Mouse (Mus musculus) urinary bladder, adult 2 months (tissue): ENCODE measurements around the gene Ufc1. TPM values are rescaled to one million over a fixed set of nuclear protein-coding genes. Genes with fewer than 3 reads are reported as not detected.
A peak's percentile ranks its signal among the peaks of the same experiment; 100 is the strongest.

Experiments used
- DNase-seq: peaks from one replicate; pipeline ENCODE4 v3.0.0; 2022; ENCODE audit warnings: low spot score
- polyA plus RNA-seq: library from polyadenylated mRNA; depleted of rRNA; stranded (reverse); fragments of >200 nt; gene quantifications from 2 replicates; pipeline ENCODE4 v1.2.3, GENCODE M21; 2012

Ufc1 gene
- polyA plus RNA-seq, 1 experiment = 78.1 TPM

DNA sequence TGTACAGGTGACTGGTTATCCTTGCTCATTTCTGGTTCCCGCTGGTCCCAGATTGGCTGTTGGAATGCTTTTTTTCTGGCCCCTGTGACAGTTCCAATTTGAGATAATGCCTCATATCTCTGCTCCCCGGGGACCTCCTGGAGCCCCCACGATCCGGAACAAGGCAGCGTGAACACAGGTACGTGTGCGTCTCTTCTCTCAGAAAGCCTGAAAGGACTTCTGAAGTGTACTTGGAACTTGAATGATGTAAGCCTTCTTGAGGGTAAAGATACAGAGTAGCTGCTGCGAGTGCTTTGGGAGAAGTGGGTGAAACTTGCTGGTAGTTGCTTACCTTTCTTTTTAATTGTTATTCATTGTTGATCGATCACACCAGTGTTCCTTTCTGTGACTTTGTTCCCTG, 23.6 kb downstream of the Ufc1 start:
- no peak for DNase-seq

DNA sequence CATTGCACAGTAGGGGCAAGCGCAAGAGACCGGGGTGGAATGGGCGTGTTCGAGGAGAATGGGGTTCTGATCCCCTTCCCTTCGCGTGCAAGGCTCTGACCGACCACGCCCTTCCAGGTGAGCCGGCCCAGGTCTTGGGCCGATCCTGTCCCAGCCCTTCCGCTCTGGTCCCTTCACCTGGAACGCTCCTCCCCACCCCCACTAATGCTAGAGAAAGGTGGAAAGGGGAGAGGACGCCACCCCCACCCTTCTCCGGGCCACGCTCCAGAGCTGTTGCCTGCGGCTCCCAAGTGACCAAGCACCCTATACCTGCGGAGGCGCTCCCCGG, 24.3 kb downstream of the Ufc1 start:
- DNase-seq = no peak

DNA sequence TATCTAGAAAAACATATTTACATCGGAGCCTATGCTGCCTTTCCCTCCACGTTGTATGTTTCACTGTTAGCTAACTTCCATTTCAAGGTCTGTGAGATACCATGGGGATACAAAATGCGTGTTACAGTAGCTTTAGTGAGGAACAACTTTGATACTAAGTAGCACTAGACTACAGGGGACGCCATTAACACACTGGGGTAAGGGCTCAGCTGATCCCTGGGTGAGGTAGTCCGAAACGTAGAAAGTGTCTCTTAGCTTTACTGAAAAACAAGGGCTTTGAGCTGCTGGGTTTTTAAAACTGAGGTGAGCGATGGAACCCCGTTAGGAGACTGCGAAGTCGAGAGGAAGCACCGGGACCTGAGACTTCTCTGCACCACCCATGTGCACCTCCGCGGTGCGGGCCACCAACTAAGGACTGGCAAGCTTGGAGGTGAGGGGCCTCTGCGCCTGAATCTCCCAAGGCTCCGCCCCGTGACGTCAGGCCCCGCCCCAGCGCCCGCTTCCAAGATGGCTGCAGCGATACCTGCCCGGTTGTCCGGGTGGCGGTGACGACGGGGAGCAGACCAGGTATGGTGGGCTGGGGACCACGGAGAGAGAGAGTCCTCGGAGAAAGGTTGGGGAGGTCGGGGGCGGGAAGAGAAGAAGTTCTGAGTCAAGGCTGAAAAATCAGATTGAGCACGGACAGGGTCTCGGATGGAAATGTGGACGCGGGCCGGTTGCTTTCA, 24.8 kb downstream of the Ufc1 start, which contains the start of gene B4galt3:
Gene B4galt3 (plus strand): TSS at position 481 of the 725 bp plus-strand sequence.
- DNase-seq = peak; percentile 98

DNA sequence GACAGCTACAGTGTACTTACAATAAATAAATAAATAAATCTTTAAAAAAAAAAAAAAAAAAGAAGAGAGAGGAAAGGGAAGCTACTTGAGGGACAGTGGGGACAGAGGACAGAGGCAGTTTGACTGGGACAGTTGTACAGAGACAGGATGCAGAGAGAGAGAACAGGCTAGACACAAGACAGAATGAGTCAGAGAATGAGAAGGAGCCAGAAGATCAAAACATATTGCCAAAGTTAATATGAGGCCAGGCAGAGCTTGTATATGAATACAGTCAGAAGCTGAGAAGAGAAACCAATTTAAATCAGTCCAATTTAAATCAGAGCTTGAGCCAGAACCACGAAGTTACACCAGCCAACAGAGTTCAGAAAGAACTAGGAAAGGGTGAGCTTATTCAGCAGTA, 26.5 kb downstream of the Ufc1 start:
- DNase-seq = no peak

DNA sequence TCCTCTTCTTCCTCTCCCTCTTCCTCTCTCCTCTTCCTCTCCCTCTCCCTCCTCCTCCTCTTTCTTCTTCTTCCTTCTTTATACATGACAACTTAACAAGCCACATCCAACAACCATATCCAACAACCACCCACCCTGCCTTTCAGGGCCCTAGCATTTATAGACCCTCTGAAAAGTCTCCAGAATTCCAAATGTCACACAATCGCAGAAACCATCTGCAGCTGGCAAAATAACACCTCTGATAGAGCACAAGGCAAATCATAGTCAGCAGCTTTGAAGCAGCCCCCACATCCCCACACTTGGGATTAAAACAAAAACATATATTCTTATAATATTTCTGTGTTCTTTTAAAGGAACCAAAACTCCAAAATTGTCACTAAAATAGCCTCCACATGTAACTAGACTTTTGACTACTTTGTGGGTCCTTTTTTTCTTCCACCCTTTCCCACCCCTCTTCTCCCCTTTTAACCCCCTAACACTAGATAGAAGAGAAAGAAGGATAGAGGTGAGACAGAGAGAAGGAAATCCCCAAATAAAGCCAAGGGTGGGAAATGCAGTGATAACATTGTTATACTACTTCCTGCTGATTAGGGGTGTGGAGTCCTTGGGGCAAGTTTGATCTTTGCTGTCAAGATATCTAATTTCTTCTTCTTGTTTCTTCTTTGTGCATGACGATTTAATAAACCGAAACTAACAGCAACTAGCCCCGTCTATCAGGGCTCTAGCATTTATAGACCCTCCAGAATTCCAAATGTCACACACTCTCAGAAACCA, 28.7 kb downstream of the Ufc1 start:
- no peak for DNase-seq

DNA sequence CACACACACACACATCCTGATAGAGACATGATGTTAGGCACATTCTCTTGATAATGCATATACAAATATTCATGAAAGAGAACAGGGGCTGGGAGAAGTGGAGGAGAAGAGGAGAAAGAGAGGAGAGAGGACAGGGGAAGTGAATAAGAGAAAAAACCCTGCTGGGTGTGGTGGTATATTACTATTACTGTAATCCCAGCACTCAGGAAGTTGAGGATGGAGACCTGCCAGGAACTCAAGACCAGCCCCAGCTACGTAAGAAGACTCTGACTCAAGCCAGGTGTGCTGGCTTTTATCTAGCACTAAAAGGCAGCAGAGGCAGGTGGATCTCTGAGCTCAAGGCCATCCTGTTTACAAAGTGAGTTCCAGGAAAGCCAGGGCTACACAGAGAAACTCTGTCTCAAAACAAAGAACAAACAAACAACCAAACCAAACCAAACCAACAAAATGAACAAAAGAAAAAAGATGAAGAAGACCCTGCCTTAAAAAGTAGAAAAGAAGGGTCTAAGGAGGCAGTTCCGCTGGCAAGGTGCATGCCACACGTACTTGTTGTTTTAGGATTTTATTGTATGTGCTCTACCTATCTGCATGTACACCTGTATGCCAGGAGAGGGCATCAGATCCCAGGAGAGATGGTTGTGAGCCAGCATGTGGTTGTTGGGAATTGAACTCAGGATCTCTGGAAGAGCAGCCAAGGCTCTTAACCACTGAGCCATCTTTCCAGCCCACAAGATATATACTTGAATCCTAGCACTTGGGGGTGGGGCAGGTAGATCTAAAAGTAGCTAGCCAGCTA, 31.0 kb downstream of the Ufc1 start:
- no peak for DNase-seq

DNA sequence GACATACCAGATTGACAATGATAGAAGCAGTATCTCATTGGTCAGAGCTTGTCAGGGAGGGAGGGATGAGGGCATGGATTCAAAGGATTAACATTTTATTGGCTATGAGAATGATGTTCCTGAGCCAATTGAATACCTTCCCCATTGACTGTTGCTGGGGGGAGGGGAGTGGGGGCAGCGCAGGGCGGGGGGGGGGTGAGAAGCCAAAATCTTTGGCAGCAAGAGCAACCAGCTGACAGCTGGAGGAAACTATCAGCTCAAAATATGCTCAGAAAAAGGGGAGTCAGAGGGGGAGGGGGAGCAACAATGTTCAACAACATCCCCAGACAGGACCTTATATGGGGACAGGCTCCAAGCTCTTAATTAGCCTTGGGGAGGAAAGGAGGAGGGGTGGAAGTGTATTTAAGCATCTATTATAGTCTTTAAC, 31.6 kb downstream of the Ufc1 start:
- DNase-seq = no peak

DNA sequence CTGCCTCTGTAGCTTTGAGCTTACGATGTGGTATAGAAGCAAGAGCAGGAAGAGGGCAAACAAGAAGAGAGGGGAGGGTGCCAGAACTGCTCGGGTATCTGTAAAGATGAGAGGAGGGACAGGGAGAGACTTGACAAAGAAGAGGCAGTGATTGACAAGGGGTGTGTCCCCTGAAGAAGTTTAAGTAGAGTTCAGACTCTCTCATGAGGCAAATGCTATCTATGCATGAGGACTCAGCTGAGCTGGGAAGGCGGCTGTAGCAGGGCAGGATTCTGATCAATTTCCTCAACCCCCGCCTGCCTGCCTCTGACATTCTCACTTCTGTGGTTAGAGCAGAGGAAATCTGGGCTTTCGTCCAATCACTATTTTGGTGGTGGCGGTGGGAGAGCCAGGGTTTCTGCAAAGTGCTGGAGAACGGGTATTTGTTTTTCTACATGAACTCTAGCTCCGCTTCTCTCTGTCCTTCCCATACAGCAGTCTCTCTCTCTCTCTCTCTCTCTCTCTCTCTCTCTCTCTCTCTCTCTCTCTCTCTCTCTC, 32.2 kb downstream of the Ufc1 start:
- DNase-seq = no peak

DNA sequence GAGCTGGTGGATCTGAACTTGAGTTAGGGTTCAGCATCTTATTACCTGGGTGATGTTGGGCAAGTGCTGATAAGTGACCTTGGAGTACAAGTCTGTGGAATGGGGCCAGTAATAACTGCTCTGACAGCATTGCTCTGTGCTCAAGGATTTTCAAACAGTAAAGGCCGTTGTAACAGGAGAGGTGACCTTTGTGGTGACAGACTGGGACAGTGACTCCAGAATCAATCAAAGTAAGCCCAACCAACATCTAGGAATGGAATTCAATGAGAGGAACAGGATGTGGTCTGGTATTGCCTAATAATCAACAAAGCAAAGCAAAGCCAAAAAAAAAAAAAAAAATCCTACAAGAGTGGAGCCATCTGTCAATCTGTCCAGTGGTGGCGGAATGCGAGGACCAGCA, 34.5 kb downstream of the Ufc1 start:
- no peak for DNase-seq

DNA sequence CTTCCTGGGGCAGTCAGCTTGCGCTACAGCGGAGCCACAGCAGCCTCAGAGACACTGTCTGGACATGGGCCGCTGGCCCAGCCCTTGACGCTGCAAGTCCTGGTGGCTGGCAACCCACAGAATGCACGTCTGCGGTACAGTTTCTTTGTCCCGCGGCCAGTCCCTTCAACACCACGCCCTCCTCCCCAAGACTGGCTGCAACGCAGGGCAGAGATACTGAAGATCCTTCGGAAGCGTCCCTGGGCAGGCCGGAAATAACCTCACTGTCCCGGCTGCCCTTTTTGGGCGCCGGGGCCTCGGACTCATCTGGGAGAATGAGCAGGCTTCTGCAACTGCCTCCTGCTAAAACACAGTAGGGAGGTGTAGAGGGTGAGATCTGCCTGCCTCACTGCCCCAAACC, 35.9 kb downstream of the Ufc1 start:
- DNase-seq = no peak

DNA sequence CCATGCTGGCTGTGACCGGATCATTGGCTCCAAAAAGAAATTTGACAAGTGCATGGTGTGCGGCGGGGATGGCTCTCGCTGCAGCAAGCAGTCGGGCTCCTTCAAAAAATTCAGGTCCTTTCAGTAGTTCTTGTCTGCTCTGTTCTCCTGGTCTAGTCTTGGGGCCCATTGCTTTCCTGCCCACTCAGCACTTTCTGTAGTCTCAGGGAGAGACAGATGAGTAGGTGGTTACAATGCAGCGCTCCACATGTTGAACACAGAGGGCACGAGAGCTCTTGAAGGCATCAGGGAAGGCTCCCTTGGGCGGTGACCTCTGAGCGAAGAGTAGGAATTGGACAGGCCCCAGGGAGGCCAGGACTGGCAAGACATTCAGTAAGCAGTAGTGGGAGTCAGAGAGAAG, 37.0 kb downstream of the Ufc1 start:
- no peak for DNase-seq

DNA sequence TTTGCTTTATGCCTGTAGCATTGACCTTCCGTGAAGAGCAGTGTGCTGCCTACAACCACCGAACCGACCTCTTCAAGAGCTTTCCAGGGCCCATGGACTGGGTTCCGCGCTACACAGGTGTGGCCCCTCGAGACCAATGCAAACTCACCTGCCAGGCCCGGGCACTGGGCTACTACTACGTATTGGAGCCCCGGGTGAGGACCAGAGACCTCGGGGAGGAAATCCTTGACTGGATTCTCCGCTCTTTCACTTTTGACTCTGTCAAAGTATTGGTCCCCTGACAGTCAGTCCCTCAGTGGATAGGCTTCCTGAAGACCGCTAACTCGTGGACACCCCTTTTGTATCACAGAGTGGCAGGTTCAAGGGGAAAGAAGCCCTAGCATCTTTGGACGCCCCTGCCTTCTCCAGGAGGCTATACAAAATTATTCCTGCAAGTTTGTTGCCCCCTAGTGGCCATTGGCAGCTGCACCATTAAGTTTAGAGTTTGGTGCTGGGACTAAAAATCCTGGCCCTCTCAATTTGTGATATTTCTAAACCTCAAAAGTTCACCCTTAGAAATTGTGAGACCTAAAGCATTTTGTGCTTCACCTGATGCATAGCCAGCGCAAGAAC, 37.8 kb downstream of the Ufc1 start:
- DNase-seq = no peak

DNA sequence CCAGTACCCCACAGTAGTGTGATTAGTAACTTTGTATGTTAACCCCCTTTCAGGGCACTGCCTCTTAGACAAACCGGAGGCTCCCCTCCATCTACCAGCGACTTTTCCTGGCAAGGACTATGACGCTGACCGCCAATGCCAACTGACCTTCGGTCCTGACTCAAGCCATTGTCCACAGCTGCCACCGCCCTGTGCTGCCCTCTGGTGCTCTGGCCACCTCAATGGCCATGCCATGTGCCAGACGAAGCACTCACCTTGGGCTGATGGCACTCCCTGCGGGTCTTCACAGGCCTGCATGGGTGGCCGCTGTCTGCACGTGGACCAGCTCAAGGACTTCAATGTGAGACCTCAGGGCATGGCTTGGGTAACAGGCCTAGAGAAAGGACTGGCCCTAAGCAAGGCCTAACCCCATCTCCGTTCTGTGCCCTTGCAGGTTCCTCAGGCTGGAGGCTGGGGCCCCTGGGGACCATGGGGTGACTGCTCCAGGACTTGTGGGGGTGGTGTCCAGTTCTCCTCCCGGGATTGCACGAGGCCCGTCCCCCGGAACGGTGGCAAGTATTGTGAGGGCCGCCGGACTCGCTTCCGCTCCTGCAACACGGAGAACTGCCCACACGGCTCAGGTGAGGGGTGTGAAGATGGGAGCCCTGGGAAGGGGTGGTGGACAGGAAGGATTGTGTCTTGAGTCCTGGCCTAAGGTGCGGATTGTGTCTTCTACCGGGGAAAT, 38.6 kb downstream of the Ufc1 start:
- DNase-seq = no peak

DNA sequence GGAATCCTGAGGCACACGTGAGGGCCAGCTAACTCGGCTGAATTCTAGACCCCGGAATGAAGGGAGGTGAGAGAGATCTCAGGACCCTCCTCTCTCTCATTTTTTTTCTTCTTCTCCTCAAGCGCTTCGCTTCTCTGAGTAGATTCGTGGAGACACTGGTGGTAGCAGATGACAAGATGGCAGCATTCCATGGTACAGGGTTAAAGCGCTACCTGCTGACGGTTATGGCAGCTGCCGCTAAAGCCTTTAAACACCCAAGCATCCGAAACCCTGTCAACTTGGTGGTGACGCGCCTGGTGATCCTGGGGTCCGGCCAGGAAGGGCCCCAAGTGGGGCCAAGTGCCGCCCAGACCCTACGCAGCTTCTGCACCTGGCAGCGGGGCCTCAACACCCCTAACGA, 42.4 kb downstream of the Ufc1 start:
- no peak for DNase-seq

DNA sequence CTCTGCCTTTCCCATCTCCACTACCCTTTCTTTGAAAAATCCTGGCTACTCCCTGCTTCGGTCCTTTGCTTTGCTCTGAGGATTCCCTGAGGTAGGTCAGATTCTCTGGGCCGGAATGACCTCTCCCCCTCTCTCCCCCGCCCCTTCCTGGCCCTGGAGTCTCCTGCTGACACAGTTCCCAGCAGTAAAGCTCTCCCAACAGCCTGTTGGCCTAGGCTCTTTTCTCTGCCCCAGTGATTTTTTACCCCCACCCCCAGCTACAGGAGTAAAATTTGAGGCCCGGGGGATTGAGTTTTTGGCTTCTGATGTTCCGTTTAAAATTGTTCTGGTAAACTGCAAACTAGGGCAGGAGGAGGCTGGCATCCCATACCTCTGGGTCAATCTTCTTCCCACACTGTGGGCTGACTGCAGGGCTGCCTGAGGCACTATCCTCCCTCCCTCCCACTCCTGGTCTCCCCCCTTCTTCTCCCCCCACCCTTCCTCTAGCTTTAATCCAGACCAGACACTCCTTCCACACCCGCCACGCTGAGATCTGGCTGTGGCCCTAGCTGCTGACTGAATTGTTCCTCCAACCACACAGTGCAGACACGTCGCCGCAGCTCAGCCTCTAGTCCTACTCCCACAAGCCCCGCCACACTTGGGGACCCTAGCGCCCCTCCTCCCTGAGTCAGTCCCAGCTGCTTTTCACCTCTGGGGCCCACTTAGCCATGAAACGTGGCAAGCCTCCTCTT, 43.1 kb downstream of the Ufc1 start:
- no peak for DNase-seq

DNA sequence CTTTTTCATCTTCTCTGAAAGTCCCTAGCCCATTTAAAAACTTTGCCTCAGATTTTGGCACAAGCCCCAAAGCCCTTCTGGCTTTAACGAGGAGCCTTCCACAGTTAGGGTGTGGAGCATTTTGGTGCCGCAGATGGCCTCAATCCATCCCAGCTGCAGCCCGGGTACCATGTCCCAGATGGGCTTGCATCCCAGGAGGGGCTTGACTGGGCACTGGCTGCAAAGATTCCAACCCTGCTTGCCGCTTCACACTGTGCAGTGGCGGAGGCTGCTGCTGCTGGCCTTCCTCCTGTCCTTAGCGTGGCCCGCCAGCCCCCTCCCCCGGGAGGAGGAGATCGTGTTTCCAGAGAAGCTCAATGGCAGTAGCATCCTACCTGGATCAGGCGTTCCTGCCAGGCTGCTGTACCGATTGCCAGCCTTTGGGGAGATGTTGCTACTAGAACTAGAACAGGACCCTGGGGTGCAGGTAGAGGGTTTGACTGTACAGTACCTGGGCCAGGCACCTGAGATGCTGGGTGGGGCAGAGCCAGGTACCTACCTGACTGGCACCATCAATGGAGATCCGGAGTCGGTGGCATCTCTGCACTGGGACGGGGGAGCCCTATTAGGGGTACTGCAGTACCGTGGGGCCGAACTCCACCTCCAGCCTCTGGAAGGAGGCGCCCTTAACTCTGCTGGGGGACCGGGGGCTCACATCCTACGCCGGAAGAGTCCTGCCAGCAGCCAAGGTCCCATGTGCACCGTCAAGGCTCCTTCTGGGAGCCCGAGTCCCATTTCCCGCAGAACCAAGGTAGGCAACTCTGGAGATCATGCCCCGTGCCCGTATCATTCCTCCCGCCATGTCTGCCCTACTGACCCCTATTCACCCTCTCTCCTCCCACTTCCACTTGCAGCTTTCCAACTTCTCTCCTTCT, 43.9 kb downstream of the Ufc1 start, which contains the start of gene Ndufs2:
Gene Ndufs2 (minus strand): TSS at position 709 of the 914 bp plus-strand sequence.
- no peak for DNase-seq

DNA sequence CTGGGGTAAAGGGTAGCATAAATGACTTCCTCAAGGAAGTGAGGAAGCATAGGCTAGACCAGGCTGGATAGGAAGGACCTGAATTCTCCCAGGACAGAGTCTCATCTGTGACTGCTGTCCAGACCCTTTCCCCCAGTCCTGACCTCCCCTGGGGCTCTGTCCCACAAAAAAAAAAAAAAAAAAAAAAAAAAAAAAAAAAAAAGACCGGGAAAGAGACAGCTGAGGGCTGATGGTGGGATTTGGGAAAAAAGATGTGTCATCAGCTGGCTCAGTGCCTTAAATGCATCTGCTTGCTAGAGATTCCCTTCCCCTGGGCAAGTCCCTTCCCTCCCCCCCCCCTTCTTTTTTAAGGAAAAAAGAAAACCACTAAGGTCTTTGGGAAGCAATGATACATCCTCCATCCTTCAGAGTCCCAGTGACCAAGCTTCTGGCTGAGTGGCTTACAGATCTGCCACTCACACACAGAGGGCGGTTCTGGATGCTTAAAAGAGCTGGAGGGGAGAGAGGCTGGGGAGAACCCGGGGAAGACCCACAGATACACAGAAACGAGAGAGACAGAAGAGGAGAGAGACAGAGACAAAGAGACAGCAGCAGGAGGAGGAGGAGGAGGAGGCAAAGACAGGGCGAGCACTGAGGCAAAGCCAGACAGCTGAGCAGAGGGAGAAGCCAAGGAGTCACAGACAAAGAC, 44.8 kb downstream of the Ufc1 start, which contains the start of gene Adamts4:
Gene Adamts4 (plus strand): TSS at position 509 of the 688 bp plus-strand sequence.
- DNase-seq = no peak

DNA sequence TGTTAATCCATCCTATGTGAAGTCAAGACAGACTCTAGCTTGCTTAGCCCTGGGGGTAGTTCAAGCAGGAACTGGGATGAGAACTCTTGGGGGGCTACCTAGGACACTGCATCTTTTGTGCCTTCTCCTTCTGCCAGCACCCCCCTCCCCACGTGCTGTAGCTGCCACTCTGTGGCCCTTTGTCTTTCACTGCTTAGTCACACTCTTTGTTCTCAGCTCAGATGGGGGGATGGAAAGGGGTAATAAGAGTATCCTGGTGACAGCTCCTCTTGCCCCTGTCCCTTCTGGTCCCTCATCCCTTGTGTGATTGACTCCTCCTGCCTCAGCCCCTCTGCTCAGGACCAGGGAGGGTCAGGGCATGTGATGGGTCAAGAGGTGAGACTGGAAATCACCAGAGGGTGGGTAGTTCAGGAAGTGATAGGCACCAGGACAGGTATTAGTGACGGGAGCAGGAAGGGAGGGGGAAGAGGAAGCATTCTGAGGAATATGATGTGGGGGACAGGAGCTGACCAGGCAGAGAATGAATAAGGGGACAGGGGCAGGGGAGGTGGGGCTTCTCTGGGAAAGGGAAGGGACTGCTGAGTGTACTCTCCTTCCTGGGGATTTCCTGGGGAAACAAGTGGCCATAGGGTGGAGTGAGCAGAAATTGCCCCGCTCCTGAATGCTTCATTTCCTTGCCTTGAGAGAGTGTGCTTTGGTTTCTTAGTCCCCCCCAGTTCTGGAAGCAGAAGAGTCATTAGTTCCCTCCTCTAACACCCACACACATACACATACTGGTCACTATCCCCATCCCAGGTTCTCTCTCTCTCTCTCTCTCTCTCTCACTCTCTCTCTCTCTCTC, 46.2 kb downstream of the Ufc1 start:
- DNase-seq = no peak
